Mouse (Mus musculus) adrenal gland (tissue): ENCODE measurements at regions not wholly inside any gene's neighbourhood (a gene's known extent, or its start where the extent isn't known, plus 50 kb on each side); places are given as distances from the start of the nearest gene placed in this dataset.

Experiments
- intact Hi-C: fragments of 180-260 bp; cut with DNase I; formaldehyde crosslinking; loops from one replicate; pipeline ENCODE4 v1.15.1; 2025

DNA sequence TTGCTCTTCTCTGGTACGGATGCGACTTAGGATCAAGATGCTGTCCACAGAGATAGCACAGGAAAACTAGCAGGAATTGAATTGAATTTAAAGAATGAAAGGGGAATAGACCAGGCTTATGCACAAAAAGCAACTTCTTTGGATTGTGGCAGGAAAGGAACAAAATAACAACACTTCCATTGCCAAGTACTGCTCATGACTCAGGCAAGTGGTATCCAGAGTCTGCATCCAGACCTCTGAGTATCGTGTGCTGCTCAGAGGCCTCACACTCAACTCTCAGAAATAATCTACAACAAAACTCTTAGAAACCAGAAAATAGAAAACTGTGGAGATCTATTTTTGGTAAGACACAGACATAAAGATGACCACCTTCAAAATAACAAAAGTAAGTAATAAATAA is 176.1 kb upstream of the Egflam start:
- intact Hi-C loops = no loop called here

DNA sequence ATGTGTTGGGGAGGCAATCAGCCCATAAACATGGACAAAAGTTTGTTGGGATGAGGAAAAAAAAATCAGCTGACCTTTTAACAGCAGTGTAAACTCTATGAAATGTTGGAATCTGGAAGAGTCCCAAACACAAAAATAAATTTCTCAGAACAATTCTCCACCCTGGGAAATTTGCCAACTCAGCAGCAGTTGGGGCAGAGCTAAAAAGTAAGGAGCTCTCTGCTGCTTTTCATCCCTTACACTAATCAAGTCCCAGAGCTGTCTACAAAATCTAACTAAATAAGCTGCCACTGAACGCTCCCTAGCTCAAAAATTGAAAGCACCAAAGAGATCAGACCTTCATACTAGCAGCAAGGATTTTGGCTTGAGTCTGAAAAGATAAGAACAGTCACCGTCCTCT is 176.6 kb upstream of the Egflam start:
- intact Hi-C loops = no loop called here

DNA sequence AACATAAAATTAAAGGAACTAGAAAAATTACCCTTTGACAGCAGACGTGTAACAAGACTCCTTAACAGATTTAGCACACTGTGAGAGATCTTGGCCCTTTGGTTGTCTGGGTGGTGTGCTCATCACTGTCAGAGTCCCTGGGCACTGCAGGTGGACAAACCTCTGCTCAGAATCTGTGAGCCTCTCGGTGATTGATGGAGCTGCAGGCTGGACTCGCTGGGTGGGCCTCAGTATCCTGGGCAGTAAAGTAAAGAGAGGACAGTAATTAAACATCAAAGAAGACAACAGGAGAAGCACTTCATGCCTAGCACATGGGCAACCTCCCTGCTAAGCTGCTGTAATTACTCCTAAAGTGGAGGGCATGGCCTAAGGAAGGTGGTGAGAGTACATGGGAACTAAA is 180.2 kb upstream of the Egflam start:
- intact Hi-C loops = no loop called here

DNA sequence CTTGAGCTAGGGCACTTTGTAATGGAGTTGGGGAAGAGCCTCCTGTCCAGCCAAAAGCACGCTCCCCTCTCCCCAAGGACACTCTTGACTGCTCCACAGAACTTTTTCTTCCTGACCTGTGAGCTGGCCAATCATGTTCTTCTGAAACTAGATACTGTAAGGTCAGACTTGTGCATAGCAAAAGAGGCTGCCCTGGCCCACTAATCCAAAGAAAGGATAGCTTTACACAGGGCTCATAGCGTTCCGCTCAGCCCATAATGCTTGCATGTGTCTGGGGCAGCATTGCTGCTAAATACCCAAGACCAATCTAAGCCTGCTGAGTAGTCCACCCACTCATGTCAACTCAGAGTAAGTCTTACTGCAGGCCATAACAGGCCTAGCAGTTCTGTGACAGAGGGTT is 189.0 kb upstream of the Egflam start:
- intact Hi-C loops = no loop called here

DNA sequence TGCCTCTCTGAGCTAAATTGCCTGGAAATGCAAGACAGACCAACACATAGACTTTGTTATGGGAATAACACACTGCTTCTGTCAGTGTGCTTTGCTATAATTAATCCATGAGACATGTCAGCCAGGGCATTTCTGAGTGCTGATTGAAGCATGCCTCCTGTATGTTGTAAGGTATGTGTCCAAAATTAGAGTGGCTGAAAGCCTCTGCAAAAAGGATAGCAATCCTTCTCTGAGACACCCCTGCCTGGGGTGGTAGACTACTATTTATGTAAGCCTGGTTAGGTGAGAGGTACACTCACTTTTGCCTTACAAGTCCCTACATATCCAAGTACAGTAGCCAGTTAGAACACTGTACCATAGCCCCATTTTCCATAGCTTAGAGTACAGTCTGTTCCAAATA is 193.3 kb upstream of the Egflam start:
- intact Hi-C loops = no loop called here

DNA sequence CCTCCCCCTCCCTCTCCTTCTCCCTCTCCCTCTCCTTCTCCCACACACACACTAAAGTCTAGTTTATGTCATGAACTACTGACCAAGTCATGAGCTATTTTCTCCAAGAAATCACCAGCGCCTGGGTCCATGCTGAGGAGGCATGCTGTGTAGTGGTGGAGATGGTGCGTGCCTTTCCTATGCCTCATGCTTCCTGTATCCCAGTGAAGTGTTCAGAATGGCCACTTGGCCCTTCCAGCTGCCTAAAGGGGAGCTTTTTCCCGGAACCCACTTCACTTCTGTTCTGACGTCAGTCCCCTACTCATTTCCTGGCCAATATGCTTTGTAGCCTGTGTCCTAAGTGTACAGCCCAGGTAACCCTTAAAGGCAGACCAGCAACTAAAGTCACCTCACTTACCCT is 199.1 kb upstream of the Egflam start:
- intact Hi-C loops = no loop called here

DNA sequence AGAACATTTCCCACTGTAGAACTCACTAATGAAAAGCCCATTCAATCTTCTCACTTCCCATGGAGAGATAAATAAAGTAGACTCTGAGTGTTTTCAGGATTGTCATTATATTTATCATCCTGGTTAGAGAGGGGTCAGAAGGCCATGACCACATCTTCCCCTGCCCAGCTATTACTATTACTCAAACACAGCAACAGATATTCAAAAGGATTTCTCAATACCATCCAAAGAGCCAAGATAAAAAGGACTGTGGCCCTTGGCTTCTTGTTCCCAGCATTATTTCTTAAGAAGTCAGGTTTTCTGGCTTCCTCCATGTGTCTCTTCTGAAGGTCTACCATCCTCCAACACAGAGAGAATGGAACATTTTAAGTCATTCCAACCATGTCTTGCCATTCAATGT is 199.6 kb upstream of the Egflam start:
- intact Hi-C loops = no loop called here

DNA sequence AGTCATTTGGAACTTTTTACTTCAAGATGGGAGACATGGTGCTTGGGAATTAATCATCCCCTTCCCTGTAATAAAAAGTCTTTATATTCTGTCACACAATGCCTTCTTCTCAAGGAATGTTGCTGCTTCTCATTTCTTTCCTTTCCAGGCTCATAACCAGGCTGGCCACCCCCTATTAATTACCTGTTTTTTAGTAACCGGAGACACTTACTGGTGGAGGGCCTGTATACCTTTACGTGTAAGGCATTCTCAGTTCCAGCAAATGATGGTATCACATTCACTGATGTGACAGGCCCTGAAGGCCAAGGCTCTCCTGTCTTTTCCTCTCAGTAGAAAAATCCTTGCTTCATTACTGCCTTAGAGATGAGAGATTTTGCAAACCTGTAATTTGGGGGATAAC is 203.3 kb upstream of the Egflam start:
- intact Hi-C loops = no loop called here

DNA sequence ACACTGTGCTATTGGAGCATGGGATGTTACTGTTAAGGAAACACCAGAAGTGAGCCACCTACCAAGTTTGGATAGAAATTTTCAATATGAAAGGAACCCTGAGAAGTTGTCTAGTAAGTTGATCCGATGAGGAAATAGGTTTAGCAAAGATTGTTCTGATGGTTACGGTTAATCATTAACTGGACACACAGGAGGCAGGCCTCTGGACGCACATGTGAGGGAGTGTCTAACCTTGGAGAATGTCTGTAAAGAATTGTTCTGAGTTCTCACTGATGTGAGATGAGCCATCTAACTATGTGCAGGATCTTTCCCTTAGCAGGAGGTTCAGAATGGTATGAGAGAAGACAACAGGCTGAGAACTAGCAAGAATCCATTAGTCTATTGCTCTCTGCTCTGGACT is 205.8 kb upstream of the Gdnf start:
- intact Hi-C loops = no loop called here

DNA sequence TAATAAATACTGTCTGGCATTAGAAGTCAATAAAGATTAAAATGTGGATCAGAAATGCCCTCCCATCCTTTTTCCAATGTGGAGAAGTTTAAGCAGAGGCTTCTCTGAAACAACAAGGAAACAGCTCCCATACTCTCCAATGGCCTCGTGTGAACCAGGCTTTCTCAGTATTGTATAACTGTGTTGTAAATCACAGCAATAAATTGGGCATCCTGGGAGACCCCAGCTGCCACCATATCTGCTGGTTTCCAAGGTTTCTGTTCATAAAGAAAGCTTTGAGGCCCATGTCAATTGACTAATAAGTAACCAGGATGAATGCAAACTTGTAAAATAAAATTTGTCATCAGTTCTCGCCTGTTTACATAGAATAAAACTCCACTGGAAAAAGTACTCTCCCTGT is 192.7 kb upstream of the Gdnf start:
- intact Hi-C loops = no loop called here

DNA sequence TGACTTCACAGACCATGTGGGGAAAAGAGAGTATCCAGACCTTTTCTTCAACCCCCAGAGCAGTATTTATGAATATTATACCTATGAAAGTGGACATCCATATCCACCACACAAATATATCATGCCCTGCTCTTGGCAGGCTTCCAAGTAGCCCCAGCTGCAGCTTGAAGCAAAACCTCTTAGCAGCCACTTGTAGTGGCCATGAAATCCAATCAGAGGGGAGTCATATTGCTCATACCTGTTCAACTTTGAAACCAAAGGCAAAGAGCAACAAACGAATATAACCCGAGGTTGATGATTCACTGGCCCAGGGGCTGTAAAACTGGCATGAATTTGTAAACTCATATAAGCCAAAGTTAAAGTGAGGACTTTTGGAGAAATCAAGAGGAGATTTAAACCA is 187.6 kb upstream of the Gdnf start:
- intact Hi-C loops = no loop called here

DNA sequence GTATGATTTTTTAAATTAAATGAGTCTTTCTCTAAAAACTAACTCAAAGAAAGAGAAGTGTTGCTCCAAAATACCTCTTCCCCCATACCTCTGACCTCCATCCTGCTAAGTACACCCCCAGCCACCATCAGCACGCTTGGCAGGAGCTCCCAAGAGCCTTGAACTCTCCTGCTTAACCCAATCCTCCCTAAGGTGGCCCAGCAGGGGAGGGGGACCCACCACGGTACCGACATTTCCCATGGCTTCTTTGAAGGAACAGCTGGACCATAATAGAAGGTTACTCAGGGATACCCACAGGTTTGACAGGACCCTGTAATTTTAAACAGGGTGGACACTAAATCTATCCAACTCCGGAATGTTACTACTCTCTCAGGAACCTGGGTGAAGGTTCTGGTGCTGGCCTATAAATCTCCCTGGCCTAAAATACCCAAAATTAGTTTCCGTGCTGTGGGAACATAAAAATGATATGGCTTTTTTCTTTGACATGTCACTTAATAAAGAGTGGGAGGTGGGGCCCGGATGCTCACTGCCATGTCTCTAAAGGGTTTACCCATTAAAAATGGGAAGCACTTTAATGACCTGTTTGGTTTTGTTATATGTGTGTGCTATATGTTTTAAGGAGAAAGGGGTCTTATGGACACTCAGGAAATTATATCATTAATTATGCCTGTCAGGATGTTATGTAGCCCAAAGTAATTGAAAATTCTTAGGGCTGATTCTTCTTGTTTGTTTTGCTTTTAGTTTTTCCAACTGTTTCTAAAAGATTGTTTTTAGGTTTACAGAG is 185.8 kb upstream of the Gdnf start:
- intact Hi-C loops = no loop called here

DNA sequence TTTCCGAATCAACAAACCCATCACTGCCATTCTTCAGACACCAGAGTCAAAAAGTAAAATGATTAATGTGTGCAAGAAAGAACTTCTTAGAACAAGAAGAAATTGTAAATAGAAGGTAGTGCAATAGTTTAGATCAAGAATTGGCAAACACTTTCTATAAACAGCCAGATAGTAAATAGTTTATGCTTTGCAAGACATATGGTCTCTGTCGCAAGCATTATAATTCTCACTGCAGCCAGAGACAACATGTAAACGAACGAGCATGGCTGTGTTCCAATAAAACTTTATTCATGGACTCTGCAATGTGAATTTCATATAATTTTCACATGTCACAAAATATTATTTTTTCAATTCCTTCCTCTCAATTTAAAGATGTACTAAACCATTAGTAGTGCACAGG is 180.8 kb upstream of the Gdnf start:
- intact Hi-C loops = no loop called here

DNA sequence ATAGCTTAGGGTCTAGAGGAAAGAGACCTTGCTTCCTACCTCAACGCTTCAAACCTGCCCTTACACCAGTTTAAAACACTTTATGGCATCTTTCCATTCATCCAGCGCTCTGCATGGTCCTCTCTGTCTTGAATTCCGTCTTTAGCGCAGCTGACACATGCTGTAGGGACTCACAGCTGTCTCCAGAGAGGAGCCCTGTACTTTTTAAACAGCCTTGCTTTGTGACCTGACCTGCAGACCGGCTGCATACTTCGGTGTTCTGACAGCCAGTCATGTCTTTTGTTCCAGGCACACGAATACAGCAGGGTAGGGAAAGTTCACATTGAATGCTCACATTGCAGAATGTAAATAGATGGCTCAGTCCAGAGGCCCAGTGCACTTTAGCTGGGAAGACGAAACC is 175.4 kb upstream of the Gdnf start:
- intact Hi-C loops = no loop called here

DNA sequence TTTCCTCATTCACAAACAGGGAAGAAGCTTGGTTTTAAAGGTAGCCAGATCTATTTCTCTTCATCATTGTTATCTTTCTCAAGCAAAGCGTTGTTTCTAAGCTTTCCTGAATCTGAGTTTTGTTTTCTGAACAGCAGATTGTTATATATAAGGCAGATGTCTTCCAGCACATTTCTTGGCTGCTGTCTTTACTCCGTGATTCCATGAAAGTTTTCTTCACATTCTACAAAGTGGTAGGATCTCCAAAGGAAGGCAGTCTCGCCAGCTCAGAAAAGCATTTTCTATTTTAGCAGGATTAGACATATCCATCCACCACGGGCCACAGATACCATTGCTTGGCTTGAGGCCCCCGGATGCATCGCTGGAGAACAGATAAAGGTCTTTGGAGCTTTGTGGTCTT is 171.2 kb upstream of the Gdnf start:
- intact Hi-C loops = no loop called here

DNA sequence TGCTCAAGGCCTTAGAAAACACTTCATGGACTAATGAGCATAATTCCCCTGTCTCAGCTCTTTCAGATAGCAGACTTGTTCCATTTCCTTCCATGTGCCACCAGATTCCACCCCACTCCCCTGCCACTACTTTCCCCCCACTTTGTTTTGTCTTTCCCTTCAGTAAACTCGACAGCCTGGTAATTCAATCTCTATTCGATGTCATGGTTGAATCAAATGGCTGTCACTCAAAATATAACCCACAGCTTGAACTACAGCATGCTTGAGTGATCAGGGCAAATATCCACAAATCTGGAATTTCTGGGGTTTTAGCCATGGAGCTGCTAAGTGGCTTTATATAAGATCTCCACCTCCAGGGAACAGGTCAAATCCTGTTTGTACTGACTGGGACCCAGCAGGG is 168.6 kb upstream of the Gdnf start:
- intact Hi-C loops = no loop called here

DNA sequence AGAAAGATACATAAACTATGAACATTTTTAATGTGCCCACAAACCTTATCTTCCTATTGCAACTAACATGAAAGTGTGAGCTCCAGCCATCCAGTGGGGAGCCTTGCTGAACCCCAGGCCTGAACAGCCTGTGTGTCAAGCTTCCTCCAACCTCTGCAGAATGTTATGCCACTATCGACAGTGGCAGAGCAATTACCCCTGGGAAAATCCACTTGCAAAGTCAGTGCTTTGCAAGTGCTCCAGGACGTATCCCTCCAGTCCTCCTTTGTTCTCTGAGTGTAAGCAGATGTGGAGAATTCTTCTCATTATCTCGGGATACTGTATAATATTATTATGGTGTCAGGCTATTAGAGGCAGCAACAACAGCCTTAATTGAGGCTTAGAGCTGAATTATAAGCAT is 159.9 kb upstream of the Gdnf start:
- intact Hi-C loops = no loop called here

DNA sequence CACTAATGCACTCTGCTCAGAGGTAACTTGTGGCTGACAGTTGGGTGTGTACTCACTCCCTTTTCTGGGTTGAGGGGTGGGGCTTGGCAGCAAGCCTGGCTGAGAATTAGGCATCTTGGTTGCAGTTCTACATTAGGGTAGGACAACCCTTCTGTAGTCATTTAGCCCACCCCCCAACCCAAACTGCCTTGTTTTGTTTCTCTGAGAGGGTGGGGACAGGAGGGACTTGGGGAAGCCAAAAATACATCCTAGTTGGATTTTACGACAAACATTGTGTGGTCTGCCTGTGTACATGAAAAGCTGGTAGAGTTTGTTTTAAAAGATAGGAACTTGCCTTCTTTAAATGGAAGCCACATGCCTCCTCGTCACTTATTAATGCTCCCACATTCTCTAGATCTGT is 146.8 kb upstream of the Gdnf start:
- intact Hi-C loops = no loop called here

DNA sequence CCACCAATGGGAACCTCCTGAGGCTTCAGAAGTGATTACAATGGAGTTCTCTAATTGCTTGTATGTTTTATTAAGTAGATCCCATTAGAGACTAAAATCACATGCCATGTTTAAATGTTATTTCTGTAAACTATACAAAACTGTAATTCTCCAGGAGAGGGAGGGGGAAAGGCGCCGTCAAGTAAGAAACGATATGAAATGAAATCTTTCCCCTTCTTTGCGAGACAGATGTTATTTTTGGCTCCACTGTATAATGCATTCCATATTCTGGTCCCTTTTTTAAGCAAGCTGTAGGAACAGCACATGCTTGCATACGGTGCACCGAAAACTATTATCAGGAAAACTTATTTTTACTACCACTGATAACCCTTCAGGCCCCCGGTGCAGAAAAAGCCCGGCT is 141.0 kb upstream of the Gdnf start:
- intact Hi-C loops = no loop called here

DNA sequence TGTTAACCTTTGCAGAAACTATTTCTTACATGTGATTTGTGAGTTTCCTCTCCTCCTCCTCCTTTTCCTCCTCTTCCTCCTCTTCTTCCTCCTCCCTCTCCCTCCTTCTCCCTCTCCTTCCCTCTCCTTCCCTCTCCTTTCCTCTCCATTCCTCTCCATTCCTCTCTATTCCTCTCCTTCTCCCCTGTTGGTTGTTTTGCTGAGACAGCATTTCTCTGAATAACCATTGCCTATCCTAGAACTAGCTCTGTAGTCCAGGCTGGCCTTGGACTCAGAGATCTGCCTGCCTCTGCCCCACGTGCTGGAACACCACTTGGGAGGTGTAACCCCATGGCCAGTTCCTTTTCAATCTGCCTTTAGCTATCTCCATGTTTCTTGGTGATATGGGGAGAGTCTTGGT is 133.7 kb upstream of the Gdnf start:
- intact Hi-C loops = no loop called here

DNA sequence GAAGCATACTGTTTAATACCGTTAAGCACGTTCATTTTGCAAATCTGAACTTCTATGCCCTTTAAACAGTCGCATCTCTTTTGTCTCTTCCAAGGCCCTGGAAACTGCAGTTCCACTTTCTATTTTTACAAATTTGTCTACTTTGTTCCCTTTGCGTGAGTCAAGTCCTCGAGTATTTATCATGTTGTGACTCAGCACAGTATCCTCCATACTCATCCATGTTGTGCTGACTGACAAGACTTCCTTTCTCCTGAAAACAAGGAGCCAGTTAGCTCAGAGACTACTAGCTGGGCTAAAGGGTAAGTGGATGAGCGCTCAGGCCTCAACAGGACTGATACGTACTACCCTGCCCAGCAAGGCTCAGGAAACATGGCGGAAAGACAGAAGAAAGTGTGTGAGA is 131.9 kb upstream of the Gdnf start:
- intact Hi-C loops = no loop called here

DNA sequence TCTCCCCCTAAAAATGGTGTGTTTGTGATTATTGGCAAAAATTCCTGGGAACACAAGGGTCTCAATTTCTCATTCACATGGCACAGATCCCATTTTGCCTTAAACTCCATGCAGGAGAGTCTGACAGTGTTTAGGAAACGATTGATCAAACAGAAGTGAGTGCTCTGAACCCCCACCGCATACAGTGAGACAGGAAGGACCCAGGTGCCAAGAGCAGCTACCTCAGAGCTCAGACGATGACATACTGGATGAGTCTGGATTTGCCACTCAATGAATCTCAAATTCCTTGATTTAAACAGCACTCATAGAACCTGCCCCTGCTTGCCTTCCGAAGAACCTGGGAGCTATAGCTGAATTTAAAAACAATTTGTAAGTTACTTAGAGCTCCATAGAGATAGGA is 129.6 kb upstream of the Gdnf start:
- intact Hi-C loops = no loop called here

DNA sequence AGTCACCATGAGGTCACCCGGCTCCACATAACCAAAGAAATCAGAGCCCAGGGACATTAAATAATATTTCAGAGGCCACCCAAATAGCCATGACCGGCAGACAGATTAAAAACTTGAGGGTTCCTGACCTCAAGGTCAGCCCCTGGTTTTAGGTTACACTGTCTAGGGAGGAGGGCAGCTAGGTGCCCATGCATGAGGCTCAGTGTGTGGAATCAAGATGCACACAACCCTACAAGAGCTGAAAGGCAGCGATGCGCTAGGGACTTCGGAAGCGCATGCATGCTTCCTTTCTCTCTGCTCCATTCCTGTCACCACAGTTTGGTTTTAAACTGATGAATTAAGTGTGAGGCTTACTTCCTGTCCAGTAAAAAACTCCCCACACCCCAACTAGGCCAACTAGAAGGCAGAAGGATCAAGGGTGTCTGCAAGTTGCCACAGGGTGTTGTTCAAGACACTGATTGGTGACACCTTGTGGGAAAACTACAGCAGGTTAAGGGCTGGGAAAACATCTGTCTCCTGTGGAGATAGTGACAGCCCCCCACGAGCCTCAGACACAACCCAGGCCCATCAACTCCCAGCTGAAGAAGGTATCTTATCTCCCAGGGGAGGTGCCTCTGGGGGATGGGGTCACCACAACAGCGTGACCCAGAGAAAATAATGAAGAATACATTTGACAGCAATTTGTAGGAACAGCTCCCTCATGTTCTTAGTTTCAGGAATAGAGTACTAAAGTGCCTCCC is 127.2 kb upstream of the Gdnf start:
- intact Hi-C loops = no loop called here
